Mouse (Mus musculus) testis, postnatal 10 days (tissue): ENCODE results near the gene Sec16a.

Source experiments
- DNase-seq: peaks from one replicate; pipeline ENCODE4 v3.0.0; 2021; ENCODE audit warnings: low spot score

Gene Sec16a

GRCm38 (mm10) chr2:26444946-26445665, at the start of gene Sec16a:
Gene Sec16a (minus strand): TSS chr2:26445216.
- peak; percentile 100 for DNase-seq

- no peak for DNase-seq
Measured at GRCm38 (mm10) chr2:26494396-26494795, 49.4 kb upstream of the Sec16a start.

GRCm38 (mm10) chr2:26493021-26493781, 48.2 kb upstream of the Sec16a start:
- DNase-seq: no peak

- no peak for DNase-seq
Measured at GRCm38 (mm10) chr2:26490760-26491301, 45.8 kb upstream of the Sec16a start.

GRCm38 (mm10) chr2:26488535-26489135, 43.6 kb upstream of the Sec16a start:
- no peak for DNase-seq

GRCm38 (mm10) chr2:26487322-26488021, 42.5 kb upstream of the Sec16a start:
- no peak for DNase-seq

- no peak for DNase-seq
Measured at GRCm38 (mm10) chr2:26486835-26487321, 41.9 kb upstream of the Sec16a start.

- no peak for DNase-seq
Measured at GRCm38 (mm10) chr2:26486264-26486810, 41.3 kb upstream of the Sec16a start.

GRCm38 (mm10) chr2:26485710-26486109, 40.7 kb upstream of the Sec16a start:
- no peak for DNase-seq

- no peak for DNase-seq
Measured at GRCm38 (mm10) chr2:26485278-26485677, 40.3 kb upstream of the Sec16a start.

- no peak for DNase-seq
Measured at GRCm38 (mm10) chr2:26484169-26484568, 39.2 kb upstream of the Sec16a start.

GRCm38 (mm10) chr2:26483230-26483869, 38.3 kb upstream of the Sec16a start:
- no peak for DNase-seq

- DNase-seq: no peak
Measured at GRCm38 (mm10) chr2:26482824-26483223, 37.8 kb upstream of the Sec16a start.

GRCm38 (mm10) chr2:26481724-26482495, 36.9 kb upstream of the Sec16a start:
- no peak for DNase-seq

GRCm38 (mm10) chr2:26480911-26481310, 35.9 kb upstream of the Sec16a start:
- DNase-seq: no peak

GRCm38 (mm10) chr2:26478685-26479205, 33.7 kb upstream of the Sec16a start:
- no peak for DNase-seq

- DNase-seq: no peak
Measured at GRCm38 (mm10) chr2:26477911-26478310, 32.9 kb upstream of the Sec16a start.

GRCm38 (mm10) chr2:26475505-26476430, 30.8 kb upstream of the Sec16a start:
- DNase-seq: no peak
